Mouse (Mus musculus) liver, embryonic 16.5 days (tissue): Measurements from ENCODE around the gene Sec61b. TPM values are rescaled to one million over a fixed set of nuclear protein-coding genes. Genes with fewer than 3 reads are reported as not detected.

ENCODE experiments used
- ATAC-seq: fragments of 200-750 bp; cut with Nextera tagmentation; 2 replicates; pipeline ENCODE4 v1.8.0; 2017; ENCODE audit warnings: low read depth, mild to moderate bottlenecking, moderate number of reproducible peaks, moderate library complexity
- H3K27ac ChIP-seq: fragments of 300-500 bp; sonication (generic); 2 replicates; pipeline ENCODE4 v1.5.1; 2014; ENCODE audit warnings: mild to moderate bottlenecking, low read length
- H3K27me3 ChIP-seq: fragments of 300-500 bp; sonication (generic); 2 replicates; pipeline ENCODE4 v1.6.1; 2014; ENCODE audit warnings: low read depth, low read length, mixed read lengths; ENCODE audit not compliant: control insufficient read depth, insufficient read depth
- H3K36me3 ChIP-seq: fragments of 300-500 bp; sonication (generic); 2 replicates; pipeline ENCODE4 v1.6.1; 2014; ENCODE audit warnings: mild to moderate bottlenecking; ENCODE audit not compliant: control insufficient read depth, insufficient read depth
- H3K4me1 ChIP-seq: fragments of 300-500 bp; sonication (generic); 2 replicates; pipeline ENCODE4 v1.6.1; 2014; ENCODE audit warnings: low read depth, low read length, mixed read lengths; ENCODE audit not compliant: control insufficient read depth
- H3K4me2 ChIP-seq: fragments of 300-500 bp; sonication (generic); 2 replicates; pipeline ENCODE4 v1.6.1; 2014; ENCODE audit warnings: low read depth, low read length, mixed read lengths
- H3K4me3 ChIP-seq: fragments of 300-500 bp; sonication (generic); 2 replicates; pipeline ENCODE4 v1.5.1; 2014; ENCODE audit warnings: low read depth, mild to moderate bottlenecking, low read length
- H3K9ac ChIP-seq: fragments of 300-500 bp; sonication (generic); 2 replicates; pipeline ENCODE4 v1.6.1; 2014; ENCODE audit warnings: low read depth, low read length
- H3K9me3 ChIP-seq: fragments of 300-500 bp; sonication (generic); replicated peaks from 2 replicates; pipeline ENCODE4 v1.6.1; 2016; ENCODE audit warnings: low read length; ENCODE audit not compliant: control insufficient read depth
- WGBS: fragments of 180-500 bp; shearing (Covaris S2); extraction: QIAGEN DNeasy Blood & Tissue Kit; methylation state at CpG from one replicate; pipeline ENCODE4 v1.1.7; 2014; ENCODE audit not compliant: insufficient replicate concordance; 5-methylcytosine and 5-hydroxymethylcytosine counted together
- polyA plus RNA-seq: library from polyadenylated mRNA; unstranded; fragments of >200 nt; fragmentation: Nextera tagmentation; extraction: Ambion mirVana; gene quantifications from 2 replicates; pipeline ENCODE4 v1.2.1, GENCODE M21; 2015

Gene Sec61b
- polyA plus RNA-seq, 1 experiment from 2014 or later = 217 TPM

DNA sequence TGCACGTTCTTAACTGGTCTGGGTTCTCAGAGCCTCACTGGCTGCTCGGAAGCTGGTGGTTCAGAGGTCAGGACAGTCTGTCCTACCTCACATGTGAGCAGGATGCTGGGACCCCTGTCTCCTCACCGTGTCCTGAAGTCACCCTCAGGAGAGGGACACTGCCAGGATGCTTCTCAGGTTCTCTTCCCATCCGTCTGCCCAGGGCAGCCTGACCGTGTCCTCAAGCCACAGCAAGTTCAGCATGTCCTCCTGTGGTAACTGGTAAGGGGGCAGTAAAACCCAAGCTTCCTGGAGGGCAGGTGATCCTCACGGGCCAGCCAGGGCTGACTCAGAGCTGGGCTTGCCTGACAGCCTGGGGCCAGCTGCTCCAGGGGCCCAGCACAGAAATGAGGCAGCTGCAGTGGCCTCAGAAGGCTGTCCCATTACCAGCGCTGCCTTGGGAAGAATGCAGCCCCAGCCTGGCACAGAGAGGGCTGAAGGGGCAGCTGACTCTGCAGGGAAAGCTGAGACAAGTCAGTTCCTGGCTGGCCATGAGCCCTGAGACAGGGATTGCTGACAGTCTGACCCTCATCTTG, 23.4 kb downstream of the Sec61b start:
- Histone ChIP-seq H3K27ac (no peak overlapping the region), H3K36me3 (no peaks in the 10 kb centered on the region), H3K9ac (no peak overlapping the region), H3K9me3 (no peaks in the 10 kb centered on the region), H3K4me3 (no peak overlapping the region), H3K4me1 (no peaks in the 10 kb centered on the region), H3K4me2 (no peak overlapping the region), H3K27me3 (no peaks in the 10 kb centered on the region)
- ATAC-seq = no peak
- WGBS = 52% methylated on average over 7 of the region's 7 CpGs

DNA sequence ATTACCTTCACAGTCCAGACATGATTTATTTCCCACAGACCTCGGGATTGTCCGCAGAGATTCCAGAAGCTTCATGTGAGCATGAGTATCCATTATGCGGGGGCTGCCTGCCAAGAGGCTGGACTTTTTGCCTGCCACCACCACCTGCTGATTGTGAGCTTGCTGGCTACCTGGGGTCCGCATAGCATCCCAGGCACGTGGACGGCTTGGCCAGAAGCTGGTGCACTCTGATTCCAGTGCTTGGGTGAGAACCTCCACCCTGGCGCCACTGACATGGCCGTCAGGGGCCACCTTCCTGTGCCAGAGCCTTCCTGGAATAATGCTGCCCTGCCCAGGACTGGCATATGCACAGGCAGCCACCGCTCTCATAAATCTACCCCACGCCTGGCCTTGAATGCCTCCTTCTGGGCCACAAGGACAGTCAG, 24.7 kb downstream of the Sec61b start:
- no peak for ATAC-seq
- Histone ChIP-seq H3K9me3 (no peaks in the 10 kb centered on the region), H3K36me3 (no peaks in the 10 kb centered on the region), H3K27ac (no peak overlapping the region), H3K4me1 (no peaks in the 10 kb centered on the region), H3K4me2 (no peak overlapping the region), H3K9ac (no peak overlapping the region), H3K4me3 (no peak overlapping the region), H3K27me3 (no peaks in the 10 kb centered on the region)
- 68% methylated on average over 10 of the region's 10 CpGs for WGBS

DNA sequence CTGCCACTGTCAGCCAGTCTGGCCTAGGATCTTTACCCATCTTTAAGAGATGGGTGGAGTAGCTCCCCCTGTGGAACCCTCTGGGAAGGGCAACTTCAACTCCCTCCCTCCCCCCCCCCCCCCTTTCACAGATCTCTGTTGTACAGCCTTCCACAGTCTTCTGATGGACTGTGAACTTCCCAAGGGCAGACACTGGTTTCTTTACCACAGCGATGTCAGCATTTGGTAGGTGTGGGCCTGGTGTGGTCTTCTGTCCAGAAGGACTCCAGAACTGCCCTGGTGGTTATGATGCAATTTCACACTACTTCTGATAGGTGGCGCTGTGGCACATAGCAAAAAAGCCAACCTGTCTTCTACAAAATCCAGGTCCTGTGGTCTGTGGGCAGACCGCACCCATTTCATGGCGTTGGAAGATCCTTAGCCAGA, 28.1 kb downstream of the Sec61b start:
- WGBS = 21% methylated on average over 4 of the region's 4 CpGs
- H3K4me1 ChIP-seq = no peaks in the 10 kb centered on the region
- no peak overlapping the region for H3K4me3 ChIP-seq
- no peak overlapping the region for H3K4me2 ChIP-seq
- ATAC-seq = no peak
- H3K9ac ChIP-seq = no peak overlapping the region
- no peak overlapping the region for H3K27ac ChIP-seq
- no peaks in the 10 kb centered on the region for H3K9me3 ChIP-seq
- H3K27me3 ChIP-seq = no peaks in the 10 kb centered on the region
- H3K36me3 ChIP-seq = no peaks in the 10 kb centered on the region

DNA sequence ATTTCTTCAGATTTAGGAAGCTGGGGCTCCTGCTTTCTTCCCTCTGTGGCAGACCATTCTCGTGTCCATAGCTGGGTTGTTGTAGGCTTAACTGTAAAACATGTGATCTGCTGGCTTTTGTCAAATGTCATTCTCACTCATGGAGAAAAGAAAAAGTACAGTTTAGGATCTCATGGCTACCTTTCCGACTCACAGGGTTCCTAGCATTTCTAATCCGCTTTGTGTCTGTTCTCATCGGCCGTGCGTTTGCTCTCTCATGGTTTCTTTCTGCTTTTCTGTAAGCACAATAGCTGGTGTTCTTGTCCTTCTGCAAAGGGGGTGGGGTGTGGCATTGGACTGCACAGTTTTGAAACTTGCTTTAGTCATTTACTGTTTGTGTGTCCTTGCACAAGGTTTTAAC, 28.6 kb downstream of the Sec61b start:
- Histone ChIP-seq H3K27me3 (no peaks in the 10 kb centered on the region), H3K36me3 (no peaks in the 10 kb centered on the region), H3K27ac (no peak overlapping the region), H3K9me3 (no peaks in the 10 kb centered on the region), H3K9ac (no peak overlapping the region), H3K4me3 (no peak overlapping the region), H3K4me2 (no peak overlapping the region), H3K4me1 (no peaks in the 10 kb centered on the region)
- WGBS = 70% methylated on average over 6 of the region's 6 CpGs
- no peak for ATAC-seq

DNA sequence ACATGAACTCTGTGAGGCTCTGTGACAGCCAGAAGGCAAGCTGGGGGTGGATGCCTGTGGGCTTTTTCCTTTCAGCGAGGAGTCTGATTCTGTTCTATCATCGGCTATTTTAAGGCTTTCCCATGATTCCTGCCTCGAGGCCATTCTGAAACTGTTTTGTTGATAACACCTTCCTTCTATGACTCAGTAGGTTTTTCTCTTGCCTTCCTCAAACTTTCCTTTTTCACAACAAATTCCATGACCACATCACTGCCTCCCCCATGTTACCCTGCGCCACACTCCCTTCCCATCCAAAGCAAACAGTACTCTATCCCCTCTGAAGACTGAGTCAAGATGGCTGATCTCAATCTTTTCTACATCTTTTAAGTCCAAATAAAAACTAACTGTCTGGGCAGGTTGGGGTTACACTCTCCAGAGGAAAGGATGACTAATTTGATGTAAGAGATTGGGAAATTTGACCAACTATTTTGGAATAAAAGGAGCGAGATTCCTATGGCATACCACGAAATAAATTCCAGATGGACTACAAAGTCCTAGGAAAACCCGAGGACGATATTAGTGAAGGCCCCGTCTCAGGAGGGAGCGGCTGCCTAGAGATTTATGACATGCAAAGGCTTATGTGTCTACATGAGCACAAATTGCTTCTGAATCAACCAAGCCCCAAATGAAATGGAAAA, 30.5 kb downstream of the Sec61b start:
- H3K27ac ChIP-seq = no peak overlapping the region
- H3K27me3 ChIP-seq = no peaks in the 10 kb centered on the region
- no peak for ATAC-seq
- no peaks in the 10 kb centered on the region for H3K9me3 ChIP-seq
- 61% methylated on average over 10 of the region's 10 CpGs for WGBS
- no peaks in the 10 kb centered on the region for H3K4me1 ChIP-seq
- no peak overlapping the region for H3K9ac ChIP-seq
- H3K36me3 ChIP-seq = no peaks in the 10 kb centered on the region
- H3K4me3 ChIP-seq = no peak overlapping the region
- H3K4me2 ChIP-seq = no peak overlapping the region

DNA sequence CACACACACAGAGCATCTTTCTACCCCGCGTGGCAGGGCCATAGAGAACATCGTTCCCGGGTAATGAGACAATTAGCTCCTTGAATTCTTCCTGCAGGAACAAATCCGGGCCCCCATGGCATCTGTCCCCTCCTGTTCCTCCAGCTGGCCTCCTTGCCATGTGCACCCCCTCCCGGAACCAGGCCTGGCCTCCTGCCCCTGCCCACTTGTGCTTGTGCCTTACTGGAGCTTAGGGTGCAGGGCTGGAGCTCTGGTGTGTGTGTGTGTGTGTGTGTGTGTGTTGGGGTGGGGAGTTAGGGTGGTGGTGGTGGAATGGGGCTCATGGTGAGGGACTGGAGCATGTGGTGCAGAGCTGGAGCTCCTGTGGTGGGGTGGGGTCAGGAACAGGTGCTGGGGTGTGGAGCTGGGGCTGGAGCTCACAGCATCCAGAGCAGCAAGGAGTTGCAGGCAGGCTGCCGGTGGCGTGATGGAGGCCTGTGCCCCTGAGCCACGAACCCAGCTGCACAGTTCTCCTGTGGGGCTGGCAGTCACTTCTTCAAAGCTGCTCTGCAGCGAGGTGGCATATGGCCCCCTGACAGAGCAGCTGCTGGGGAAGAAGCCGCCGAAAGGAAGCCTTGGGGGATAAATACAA, 44.2 kb downstream of the Sec61b start:
- Histone ChIP-seq H3K4me1 (no peaks in the 10 kb centered on the region), H3K36me3 (no peaks in the 10 kb centered on the region), H3K4me3 (no peak overlapping the region), H3K4me2 (no peak overlapping the region), H3K9me3 (no peaks in the 10 kb centered on the region), H3K9ac (no peak overlapping the region), H3K27ac (no peak overlapping the region), H3K27me3 (no peaks in the 10 kb centered on the region)
- WGBS = 56% methylated on average over 12 of the region's 12 CpGs
- no peak for ATAC-seq

DNA sequence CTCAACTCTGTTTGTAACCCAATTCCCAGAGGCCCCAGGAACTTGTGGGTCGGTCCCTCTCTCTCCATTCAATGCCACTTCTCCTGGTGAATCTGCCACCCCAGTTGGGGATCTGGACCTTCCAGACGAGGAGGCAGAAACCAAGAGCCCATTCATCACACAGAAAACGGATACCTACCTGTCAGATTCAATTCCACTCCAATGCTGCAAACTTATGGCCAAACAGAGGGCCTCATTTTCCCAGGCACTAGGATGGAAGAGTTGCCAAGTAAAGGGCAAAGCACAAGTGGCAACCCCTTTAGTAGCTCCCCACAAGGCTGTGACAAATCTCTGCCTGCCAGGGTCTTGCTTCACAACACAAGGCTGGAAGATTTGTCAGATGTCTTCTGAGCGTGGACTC, 45.6 kb downstream of the Sec61b start:
- H3K27ac ChIP-seq = no peak overlapping the region
- no peaks in the 10 kb centered on the region for H3K4me1 ChIP-seq
- no peak overlapping the region for H3K9ac ChIP-seq
- no peak for ATAC-seq
- WGBS = 37% methylated on average over 4 of the region's 4 CpGs
- H3K4me2 ChIP-seq = no peak overlapping the region
- H3K27me3 ChIP-seq = no peaks in the 10 kb centered on the region
- no peaks in the 10 kb centered on the region for H3K36me3 ChIP-seq
- no peak overlapping the region for H3K4me3 ChIP-seq
- H3K9me3 ChIP-seq = no peaks in the 10 kb centered on the region

DNA sequence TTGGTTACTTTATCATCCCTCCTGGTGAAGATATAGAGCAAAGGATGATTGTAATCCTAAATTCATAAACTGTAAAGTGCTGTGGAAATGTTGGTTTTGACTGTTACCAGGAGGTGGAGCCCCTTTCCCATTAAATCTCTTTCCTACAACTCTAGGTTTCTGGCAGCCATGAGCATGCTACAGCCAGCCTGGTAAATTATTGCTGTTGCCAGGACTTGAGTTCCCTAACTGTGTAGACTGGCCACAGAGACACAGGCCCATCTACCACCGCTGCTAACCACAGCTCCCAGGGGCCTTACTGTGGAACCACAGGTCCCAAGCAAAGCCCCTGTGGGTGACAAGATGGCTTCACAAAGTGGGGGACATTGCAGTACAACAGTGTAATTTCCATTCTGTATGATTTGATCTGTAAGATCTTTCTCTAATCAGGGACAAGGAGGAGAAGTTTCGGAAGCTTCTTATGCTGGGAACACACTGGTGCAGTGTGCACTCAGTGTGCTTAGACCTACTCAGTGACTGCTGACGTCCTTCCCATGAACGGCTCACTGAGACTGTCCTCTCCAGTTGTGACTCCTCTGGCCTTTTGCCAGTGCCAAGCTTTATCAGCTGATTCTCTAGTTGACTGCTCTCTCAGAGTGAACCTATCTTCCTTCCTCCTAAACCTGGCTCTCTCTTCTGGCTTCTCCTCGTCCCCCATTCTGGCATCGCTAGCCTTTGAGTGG, 47.6 kb downstream of the Sec61b start:
- Histone ChIP-seq H3K4me1 (no peaks in the 10 kb centered on the region), H3K36me3 (no peaks in the 10 kb centered on the region), H3K27ac (no peak overlapping the region), H3K27me3 (no peaks in the 10 kb centered on the region), H3K9ac (no peak overlapping the region), H3K4me2 (no peak overlapping the region), H3K4me3 (no peak overlapping the region), H3K9me3 (no peaks in the 10 kb centered on the region)
- 68% methylated on average over 6 of the region's 6 CpGs for WGBS
- no peak for ATAC-seq

DNA sequence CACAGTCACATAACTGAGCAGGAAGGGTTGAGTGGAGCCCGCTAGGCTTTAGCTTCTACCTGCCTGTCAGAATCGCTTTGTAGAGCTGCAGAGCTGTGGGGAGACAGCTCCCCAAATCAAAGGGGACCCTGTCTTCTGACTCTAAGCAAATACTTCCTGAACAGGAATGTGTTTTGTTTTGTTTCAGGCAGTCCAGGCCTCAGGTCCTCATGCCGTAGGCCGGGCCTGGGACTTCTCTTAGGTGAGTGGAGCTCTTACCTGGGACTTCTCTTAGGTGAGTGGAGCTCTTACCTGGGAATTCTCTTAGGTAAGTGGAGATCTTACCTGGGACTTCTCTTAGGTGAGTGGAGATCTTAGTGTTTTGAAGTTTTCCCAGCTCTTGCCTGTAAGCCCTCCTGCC, 55.4 kb downstream of the Sec61b start:
- Histone ChIP-seq H3K27me3 (no peaks in the 10 kb centered on the region), H3K4me2 (no peak overlapping the region), H3K4me1 (no peaks in the 10 kb centered on the region), H3K9ac (no peak overlapping the region), H3K36me3 (no peaks in the 10 kb centered on the region), H3K4me3 (no peak overlapping the region), H3K9me3 (no peaks in the 10 kb centered on the region), H3K27ac (no peak overlapping the region)
- WGBS = 70% methylated on average over 4 of the region's 4 CpGs
- no peak for ATAC-seq
